Mouse (Mus musculus) neural tube, embryonic 11.5 days (tissue): ENCODE data around the gene Abhd15. TPM values are rescaled to one million over a fixed set of nuclear protein-coding genes. Genes with fewer than 3 reads are reported as not detected.

Source experiments
- ATAC-seq: fragments of 200-750 bp; cut with Nextera tagmentation; 2 replicates; pipeline ENCODE4 v1.8.0; 2017; ENCODE audit warnings: moderate number of reproducible peaks, mild to moderate bottlenecking, moderate TSS enrichment, moderate library complexity; ENCODE audit not compliant: insufficient read depth, low FRiP score, low TSS enrichment
- DNase-seq: peaks from one replicate; pipeline ENCODE4 v3.0.0-alpha.2; 2015; ENCODE audit warnings: low spot score
- H3K27ac ChIP-seq: fragments of 300-500 bp; sonication (generic); 2 replicates; pipeline ENCODE4 v1.5.1; 2014; ENCODE audit warnings: low read depth, mild to moderate bottlenecking, low read length
- H3K27me3 ChIP-seq: fragments of 300-500 bp; sonication (generic); 2 replicates; pipeline ENCODE4 v1.6.1; 2014; ENCODE audit warnings: mild to moderate bottlenecking, low read length, mixed read lengths; ENCODE audit not compliant: control insufficient read depth, insufficient read depth
- H3K36me3 ChIP-seq: fragments of 300-500 bp; sonication (generic); 2 replicates; pipeline ENCODE4 v1.6.1; 2014; ENCODE audit warnings: mild to moderate bottlenecking, low read length, moderate library complexity, mixed read lengths; ENCODE audit not compliant: control insufficient read depth, insufficient read depth
- H3K4me1 ChIP-seq: fragments of 300-500 bp; sonication (generic); 2 replicates; pipeline ENCODE4 v1.6.1; 2014; ENCODE audit warnings: low read length, mixed read lengths; ENCODE audit not compliant: control insufficient read depth, insufficient read depth
- H3K4me2 ChIP-seq: fragments of 300-500 bp; sonication (generic); 2 replicates; pipeline ENCODE4 v1.6.1; 2014; ENCODE audit warnings: low read depth, mild to moderate bottlenecking, moderate library complexity
- H3K4me3 ChIP-seq: fragments of 300-500 bp; sonication (generic); 2 replicates; pipeline ENCODE4 v1.5.1; 2014; ENCODE audit warnings: low read depth, low read length
- H3K9ac ChIP-seq: fragments of 300-500 bp; sonication (generic); 2 replicates; pipeline ENCODE4 v1.6.1; 2014; ENCODE audit warnings: mild to moderate bottlenecking, low read length
- H3K9me3 ChIP-seq: fragments of 300-500 bp; sonication (generic); 2 replicates; pipeline ENCODE4 v1.6.1; 2016; ENCODE audit warnings: low read length; ENCODE audit not compliant: control insufficient read depth
- WGBS: fragments of 180-500 bp; shearing (Covaris S2); extraction: QIAGEN DNeasy Blood & Tissue Kit; methylation state at CpG from one replicate; pipeline ENCODE4 v1.1.7; 2014; 5-methylcytosine and 5-hydroxymethylcytosine counted together
- polyA plus RNA-seq: library from polyadenylated mRNA; unstranded; fragments of >200 nt; fragmentation: Nextera tagmentation; extraction: Ambion mirVana; gene quantifications from 2 replicates; pipeline ENCODE4 v1.2.1, GENCODE M21; 2014

The Abhd15 gene
- polyA plus RNA-seq, 1 experiment from 2014 or later: 4.0 TPM

DNA sequence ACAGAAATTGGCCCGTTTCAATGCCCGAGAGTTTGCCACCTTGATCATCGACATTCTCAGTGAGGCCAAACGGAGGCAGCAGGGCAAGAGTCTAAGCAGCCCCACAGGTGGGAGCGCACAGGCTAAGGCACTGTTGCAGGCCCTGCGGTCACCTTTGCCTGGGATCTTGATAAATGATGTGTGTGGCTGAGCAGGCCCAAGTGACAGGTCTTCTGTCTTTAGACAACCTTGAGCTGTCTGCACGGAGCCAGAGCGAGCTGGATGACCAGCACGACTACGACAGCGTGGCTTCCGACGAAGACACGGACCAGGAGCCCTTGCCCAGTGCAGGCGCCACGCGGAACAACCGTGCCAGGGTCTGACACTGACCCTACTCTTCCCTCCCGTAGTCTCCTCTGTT lies 10.5 kb upstream of the Abhd15 start:
- 95% methylated on average over 19 of the region's 19 CpGs for WGBS
- Histone ChIP-seq H3K4me3 (no peak overlapping the region), H3K27ac (no peak overlapping the region), H3K4me2 (no peak overlapping the region), H3K36me3 (peaks cover 27% of the 10 kb centered on the region), H3K9ac (no peak overlapping the region), H3K27me3 (no peaks in the 10 kb centered on the region), H3K9me3 (no peaks in the 10 kb centered on the region), H3K4me1 (0 out of 2 replicates have a peak, but pooled peaks cover 2% of the 10 kb centered on the region)
- ATAC-seq (no peak), DNase-seq (no peak)

DNA sequence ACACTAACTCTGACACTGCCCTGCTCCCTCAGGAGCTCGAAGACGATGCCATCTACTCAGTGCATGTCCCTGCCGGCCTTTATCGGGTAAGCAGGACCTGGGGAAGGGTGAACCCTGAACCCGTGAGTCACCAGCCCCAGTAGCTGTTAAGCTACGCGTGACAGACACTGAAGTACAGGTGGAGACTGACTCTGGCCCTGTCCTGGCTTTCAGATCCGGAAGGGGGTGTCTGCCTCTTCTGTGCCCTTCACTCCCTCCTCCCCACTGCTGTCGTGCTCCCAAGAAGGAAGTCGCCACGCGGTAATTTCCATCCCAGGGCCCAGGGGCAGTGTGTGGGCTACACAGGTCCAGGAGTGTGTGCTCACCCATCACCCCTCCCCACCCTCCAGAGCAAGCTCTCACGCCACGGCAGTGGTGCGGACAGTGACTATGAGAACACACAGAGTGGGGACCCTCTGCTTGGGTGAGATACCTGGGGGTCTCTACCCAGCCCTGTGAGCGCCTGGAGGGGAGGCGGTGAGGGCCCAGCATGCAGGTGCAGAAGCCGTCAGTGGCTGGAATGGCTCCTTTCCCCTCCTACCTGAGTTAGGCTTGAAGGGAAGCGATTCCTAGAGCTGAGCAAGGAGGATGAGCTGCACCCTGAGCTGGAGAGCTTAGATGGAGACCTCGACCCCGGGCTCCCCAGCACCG lies 9.5 kb upstream of the Abhd15 start:
- Histone ChIP-seq H3K9ac (no peak overlapping the region), H3K9me3 (no peaks in the 10 kb centered on the region), H3K27ac (no peak overlapping the region), H3K4me2 (no peak overlapping the region), H3K36me3 (peaks cover 26% of the 10 kb centered on the region), H3K27me3 (no peaks in the 10 kb centered on the region), H3K4me1 (0 out of 2 replicates have a peak, but pooled peaks cover 2% of the 10 kb centered on the region), H3K4me3 (no peak overlapping the region)
- DNase-seq (no peak), ATAC-seq (no peak)
- 93% methylated on average over 22 of the region's 22 CpGs for WGBS

DNA sequence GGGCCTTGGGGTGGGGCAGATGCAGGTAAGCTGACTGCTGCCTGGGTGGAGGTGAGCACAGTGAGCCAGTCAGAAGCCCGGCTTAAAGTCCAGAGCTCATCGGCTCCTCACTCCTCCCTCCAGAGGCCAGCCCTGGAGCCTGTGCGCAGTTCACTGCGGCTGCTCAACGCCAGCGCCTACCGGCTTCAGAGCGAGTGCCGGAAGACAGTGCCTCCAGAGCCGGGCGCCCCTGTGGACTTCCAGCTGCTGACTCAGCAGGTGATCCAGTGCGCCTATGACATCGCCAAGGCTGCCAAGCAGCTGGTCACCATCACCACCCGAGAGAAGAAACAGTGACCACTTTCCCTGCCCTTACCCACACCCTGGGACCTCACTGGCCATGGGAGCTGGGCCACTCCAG lies 8.6 kb upstream of the Abhd15 start:
- no peak overlapping the region for H3K9ac ChIP-seq
- H3K4me2 ChIP-seq: no peak overlapping the region
- no peaks in the 10 kb centered on the region for H3K27me3 ChIP-seq
- H3K9me3 ChIP-seq: no peaks in the 10 kb centered on the region
- H3K4me1 ChIP-seq: 0 out of 2 replicates have a peak, but pooled peaks cover 2% of the 10 kb centered on the region
- no peak for ATAC-seq
- no peak for DNase-seq
- 84% methylated on average over 14 of the region's 14 CpGs for WGBS
- no peak overlapping the region for H3K4me3 ChIP-seq
- H3K36me3 ChIP-seq: peaks cover 26% of the 10 kb centered on the region
- no peak overlapping the region for H3K27ac ChIP-seq

DNA sequence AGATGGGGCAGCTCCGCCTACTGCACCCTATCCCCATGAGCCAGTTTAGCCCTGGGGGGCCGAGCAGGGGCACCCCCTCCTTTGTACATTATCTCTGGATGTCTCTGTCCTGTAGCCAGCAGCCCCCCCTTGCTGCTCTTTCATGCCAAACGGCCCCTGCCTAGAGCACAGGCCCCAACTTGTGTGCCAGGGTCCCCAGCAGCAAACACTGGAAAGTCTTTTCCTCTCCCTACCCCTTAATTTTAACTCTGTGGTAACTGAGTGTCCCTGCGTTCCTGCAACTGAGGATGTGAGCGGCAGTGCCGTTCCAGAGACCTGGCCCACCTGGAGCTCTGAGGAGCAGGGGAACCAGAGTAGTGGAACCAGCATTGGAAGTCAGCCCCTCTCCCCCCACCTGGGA lies 8.0 kb upstream of the Abhd15 start:
- 91% methylated on average over 6 of the region's 6 CpGs for WGBS
- Histone ChIP-seq H3K4me1 (0 out of 2 replicates have a peak, but pooled peaks cover 2% of the 10 kb centered on the region), H3K4me2 (no peak overlapping the region), H3K27ac (no peak overlapping the region), H3K4me3 (no peak overlapping the region), H3K9me3 (no peaks in the 10 kb centered on the region), H3K36me3 (peaks cover 26% of the 10 kb centered on the region), H3K27me3 (no peaks in the 10 kb centered on the region), H3K9ac (no peak overlapping the region)
- ATAC-seq: no peak
- no peak for DNase-seq

DNA sequence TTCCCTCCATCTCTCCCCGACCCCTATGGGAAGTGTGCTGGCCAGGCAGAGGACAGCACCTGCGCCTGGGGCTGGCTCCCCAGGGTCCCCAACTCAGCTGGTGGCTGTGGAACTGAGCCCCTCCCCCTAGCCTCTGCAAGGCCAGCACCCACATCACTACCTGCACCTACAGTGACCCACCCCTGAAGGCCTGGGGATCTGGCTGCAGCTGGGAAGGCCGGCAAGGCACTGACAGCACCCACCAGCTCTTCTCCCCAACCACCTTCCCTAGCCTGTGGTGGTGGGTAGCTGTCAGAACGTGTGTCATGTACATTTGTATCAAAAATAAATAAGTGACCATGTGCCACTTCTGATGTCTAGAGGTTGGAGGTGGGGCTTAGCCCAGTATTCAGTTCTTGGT lies 7.5 kb upstream of the Abhd15 start:
- Histone ChIP-seq H3K4me1 (0 out of 2 replicates have a peak, but pooled peaks cover 5% of the 10 kb centered on the region), H3K9ac (no peak overlapping the region), H3K27me3 (no peaks in the 10 kb centered on the region), H3K36me3 (peaks cover 26% of the 10 kb centered on the region), H3K27ac (no peak overlapping the region), H3K9me3 (no peaks in the 10 kb centered on the region), H3K4me2 (no peak overlapping the region), H3K4me3 (no peak overlapping the region)
- ATAC-seq (no peak), DNase-seq (no peak)
- WGBS: 68% methylated on average over 4 of the region's 4 CpGs

DNA sequence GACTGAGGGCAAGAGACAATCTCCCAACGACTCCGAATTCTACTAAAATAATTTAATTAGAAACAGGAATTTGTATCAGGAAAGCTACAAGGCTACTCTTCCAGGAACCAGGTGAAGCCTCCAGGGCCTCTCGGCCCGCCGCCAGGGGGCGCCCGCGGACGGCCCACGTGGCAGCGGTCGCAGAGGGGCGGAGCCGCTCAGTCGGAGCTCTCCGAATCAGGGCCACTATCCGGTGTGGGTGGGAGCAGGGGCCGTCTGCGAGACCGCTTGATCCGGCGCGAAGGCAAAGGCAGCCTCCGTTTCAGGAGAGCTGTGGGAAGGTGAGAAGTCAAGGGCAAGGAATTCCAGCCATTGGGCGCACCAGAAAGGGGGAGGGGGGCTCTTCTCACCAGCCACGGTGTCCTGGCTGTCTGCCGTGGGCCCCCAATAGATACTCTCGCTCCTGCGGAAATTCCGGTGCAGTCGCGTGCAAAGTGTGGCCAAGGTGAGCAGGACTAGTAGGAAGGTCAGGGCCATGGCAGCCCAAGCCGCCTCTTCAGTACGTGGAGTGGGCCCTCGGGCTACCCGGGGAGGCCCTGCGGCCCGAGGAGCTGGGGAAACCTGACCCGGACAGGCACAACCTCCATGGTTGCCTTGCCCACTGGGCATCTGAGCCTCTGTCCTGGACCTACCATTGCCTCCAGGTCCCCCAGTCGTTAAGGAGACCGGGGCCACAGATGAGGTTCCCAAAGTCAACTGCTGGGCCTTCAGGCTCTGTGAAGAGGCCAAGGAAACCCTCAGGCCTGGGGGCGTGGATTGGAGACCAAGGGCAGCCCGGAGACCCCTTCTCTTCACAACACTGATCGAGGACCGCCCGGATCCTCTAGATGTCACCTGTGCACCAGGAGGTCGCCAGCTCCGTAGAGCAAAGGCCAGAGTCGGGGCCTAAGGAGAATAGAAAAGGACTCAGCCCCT lies 6.6 kb upstream of the Abhd15 start:
- no peak overlapping the region for H3K27ac ChIP-seq
- no peaks in the 10 kb centered on the region for H3K27me3 ChIP-seq
- H3K4me3 ChIP-seq: peak overlapping the region; percentile 18; the same call in 1 of the 2 replicates
- ATAC-seq: peak; percentile 42; the same call in 1 of the 2 replicates
- 0 out of 2 replicates have a peak, but pooled peaks cover 5% of the 10 kb centered on the region for H3K4me1 ChIP-seq
- WGBS: 20% methylated on average over 48 of the region's 49 CpGs
- H3K9ac ChIP-seq: 0 out of 2 replicates have a peak overlapping the region, but pooled peaks have one; percentile 35
- no peaks in the 10 kb centered on the region for H3K9me3 ChIP-seq
- peak overlapping the region; percentile 30 for H3K4me2 ChIP-seq
- peaks cover 17% of the 10 kb centered on the region for H3K36me3 ChIP-seq
- peak; percentile 87 for DNase-seq

DNA sequence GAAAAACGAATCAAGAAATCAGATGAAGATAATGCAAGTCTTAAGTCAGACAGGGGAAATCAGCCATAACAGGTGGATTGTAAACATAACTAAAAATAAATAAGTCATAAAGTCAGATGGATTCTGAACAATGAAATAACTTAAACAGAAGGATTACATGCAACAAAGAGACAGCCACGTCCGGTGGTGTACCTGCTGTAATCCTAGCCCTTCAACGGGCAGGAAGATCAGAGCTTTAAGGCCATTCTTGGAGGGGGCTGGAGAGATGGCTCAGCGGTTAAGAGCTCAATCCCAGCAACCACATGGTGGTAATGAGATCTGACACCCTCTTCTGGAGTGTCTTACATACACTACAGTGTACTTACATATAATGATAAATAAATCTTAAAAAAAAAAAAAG lies 3.6 kb upstream of the Abhd15 start:
- ATAC-seq: no peak
- H3K4me1 ChIP-seq: peaks cover 26% of the 10 kb centered on the region
- no peak overlapping the region for H3K4me2 ChIP-seq
- peaks cover 8% of the 10 kb centered on the region for H3K36me3 ChIP-seq
- H3K27ac ChIP-seq: no peak overlapping the region
- DNase-seq: no peak
- H3K27me3 ChIP-seq: peaks cover 6% of the 10 kb centered on the region
- H3K4me3 ChIP-seq: no peak overlapping the region
- WGBS: 90% methylated on average over 5 of the region's 5 CpGs
- H3K9me3 ChIP-seq: no peaks in the 10 kb centered on the region
- no peak overlapping the region for H3K9ac ChIP-seq

DNA sequence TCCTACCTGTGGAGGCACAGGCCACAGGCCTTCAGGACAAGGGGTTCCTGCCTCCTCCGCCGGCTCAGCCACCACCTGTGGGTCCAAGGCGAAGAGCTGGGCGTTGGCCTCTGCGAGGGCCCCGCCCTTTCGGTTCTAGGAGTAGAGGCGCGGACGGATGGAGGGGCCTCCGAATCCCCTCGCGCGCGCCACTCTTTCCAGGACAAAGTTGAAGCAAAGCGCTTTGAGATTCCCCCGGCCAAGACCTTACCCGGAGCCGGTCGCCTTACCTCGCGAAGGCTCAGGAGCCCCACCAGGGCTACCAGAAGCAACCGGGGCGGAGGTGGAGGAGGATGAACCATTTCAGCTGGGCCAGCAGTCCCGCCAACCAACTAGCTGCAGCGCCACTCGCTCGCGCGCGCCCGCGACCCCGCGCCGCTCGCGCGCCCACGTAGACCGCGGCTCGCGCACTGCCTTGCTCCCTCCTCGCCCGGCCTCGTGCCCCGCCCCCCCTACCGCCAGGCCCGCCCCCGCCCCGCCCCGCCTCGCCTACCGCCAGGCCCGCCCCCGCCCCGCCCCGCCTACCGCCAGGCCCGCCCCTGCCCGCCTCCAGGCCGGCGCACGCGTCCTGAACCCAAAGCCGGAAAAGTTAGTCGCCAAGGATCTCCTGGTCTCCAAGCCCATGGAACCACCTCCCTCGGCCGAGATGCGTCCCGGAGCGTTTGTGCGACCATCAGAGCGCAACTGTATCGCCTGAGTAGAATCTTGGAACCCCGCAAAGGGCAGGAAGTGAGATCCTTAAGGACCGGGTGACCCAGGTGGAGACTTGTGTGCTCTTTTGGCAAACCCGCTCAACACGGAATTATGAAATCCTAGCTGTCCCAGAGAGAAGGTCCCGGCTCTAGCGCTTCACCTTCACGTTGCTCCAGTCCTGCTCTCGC lies 1.8 kb upstream of the Abhd15 start:
- DNase-seq (peak; percentile 92), ATAC-seq (peak; percentile 43)
- WGBS: under 1% methylated on average over 72 of the region's 84 CpGs
- Histone ChIP-seq H3K9me3 (no peaks in the 10 kb centered on the region), H3K27ac (no peak overlapping the region), H3K4me3 (peak overlapping the region; percentile 57), H3K4me2 (peak overlapping the region; percentile 88), H3K36me3 (peaks cover 2% of the 10 kb centered on the region; the same call in 1 of the 2 replicates), H3K27me3 (peaks cover 6% of the 10 kb centered on the region), H3K4me1 (peaks cover 29% of the 10 kb centered on the region), H3K9ac (peak overlapping the region; percentile 65)
